Mouse (Mus musculus): ENCODE results near the gene Znfx1. TPM values are rescaled to one million over a fixed set of nuclear protein-coding genes. Genes with fewer than 3 reads are reported as not detected.

Gene Znfx1
- 10 to 100 TPM; 19.7 to 22.4 TPM for total RNA-seq (2021)

GRCm38 (mm10) chr2:167062965-167063880 is at the start of gene Znfx1:
Gene Znfx1, minus strand, starts transcription at chr2:167063015.
- DNase-seq: peak; percentile 99

- no peak for DNase-seq
Measured at GRCm38 (mm10) chr2:167112259-167112658, 49.4 kb upstream of the Znfx1 start.

DNA sequence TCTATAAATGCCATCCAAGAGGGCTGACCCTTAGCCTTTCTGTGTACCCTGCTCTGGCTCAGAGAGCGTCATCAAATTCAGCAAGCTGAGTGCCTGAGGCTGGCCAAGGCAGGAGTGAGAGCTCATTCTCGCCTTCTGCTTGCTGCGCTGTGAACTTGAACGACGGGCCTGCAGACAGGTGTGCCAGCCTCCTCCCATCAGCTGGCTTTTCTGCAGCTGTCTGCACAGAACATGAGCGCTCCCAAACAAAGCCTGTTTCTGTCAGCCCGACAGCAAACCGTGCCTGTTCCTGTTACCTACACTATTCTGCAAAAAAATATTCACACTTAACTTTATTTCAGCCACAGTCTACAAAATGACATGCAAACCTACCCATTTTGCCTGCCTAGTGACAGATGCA is 46.7 kb upstream of the Znfx1 start:
- DNase-seq: no peak

DNA sequence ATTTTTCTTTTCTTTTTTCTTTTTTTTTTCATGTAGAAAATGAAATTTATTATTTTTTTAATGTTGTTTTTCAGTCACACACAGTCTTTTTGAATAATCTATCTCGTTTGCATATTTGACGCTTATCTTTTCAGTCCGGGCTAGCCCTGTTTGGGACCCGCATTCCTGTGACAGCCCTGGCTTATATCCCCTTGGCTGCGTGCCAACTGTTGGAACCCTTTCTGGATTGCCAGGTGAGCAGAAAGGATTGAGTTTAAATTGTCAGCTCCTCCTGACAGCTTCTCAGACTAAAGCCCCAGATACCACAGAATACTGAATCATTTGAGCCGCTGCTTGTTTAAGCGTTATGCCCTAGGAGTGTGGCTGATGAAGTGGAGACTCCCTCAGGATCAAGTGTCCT is 40.7 kb upstream of the Znfx1 start:
- no peak for DNase-seq

GRCm38 (mm10) chr2:167101743-167102441 is 39.1 kb upstream of the Znfx1 start:
- no peak for DNase-seq

DNA sequence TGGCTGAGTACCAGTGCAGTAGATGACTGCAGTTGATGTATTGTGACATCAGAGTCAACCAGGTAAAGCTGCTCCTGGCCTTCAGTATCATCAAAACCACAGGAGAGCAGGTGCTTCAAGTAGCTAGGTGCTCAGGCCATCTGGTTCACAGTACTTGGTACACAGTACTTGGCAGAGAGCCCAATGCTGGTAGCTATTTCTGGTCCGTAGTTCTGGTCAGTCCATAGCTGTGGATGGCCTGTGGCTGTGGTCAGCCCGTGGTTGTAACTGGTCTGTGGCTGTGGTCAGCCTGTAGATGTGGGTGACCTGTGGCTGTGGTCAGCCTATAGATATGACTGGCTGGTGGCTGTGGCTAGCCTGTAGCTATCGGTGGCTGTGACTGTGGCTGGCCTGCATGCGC is 31.9 kb upstream of the Znfx1 start:
- no peak for DNase-seq

DNA sequence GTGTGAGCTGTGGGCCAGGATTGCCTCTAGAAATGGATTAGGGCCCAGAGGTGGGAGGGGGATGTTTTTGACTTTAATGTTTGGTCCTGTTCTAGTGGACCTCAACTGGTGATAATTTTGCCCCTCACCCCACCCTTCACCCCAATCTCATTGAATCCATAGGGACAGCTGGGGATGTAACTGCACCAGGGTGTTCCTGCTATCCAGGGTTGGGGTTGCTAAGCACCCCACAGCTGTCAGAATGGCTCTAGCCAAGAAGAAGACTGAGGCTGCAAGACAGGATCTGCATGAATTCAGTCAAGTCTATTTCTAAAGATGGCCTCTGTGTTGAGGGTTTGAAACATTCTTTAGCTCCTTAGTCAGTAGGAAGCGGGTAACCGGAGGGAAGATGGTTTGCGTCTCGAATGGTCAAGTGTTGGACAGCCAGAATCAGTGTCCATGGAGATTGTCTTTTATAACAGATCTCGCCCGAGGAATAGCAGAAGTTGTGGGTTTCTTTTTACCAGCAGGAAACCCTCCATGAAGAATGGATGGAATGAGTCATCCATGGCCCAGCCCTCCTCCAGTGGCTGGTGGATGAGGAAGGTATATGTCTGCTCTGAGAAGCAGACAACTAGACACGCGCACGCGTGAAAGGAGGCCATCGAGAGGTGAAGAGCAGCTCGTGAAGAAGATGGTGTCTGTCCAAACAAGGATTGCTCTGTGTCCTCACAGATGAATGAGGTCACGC is 30.5 kb upstream of the Znfx1 start:
- DNase-seq: no peak

GRCm38 (mm10) chr2:167090271-167090670 is 27.5 kb upstream of the Znfx1 start:
- no peak for DNase-seq

GRCm38 (mm10) chr2:167086836-167087235 is 24.0 kb upstream of the Znfx1 start:
- no peak for DNase-seq

DNA sequence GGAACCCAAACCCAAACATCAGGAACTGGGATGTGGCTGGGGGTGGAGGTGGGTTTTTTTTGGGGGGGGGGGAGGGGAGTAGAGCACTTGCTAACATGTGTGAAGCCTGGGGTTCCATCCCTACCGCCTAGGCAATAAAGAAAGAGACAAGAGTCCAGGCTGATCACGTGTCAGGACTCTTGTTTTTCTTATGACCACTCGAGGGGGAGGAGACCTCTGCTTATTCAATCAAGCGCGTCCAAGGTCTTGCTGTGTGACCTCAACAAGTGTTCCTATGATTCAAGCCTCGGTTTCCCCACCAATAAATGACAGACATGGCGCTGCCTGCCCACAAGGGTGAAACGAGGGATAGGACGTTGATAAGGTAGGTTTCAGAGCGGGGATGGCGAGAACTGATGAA is 23.3 kb upstream of the Znfx1 start:
- DNase-seq: no peak

DNA sequence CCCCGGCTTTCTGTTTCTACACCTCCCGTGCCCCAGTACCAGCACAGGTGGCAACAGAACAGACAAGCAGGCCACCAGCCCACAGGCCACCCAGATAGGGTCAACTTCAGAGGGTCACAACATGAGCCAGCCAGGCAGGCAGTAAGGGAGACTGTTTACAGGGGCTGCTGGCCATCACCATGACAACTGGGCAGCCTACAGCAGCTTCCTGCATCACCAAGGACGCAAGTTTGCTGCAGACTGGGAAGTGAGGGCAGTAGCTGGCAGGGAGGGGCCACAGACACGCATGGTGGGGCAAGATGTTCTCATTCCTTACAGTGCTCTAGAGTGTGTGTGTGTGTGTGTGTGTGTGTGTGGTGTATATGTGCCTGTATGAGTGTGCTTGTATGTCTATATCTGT is 18.8 kb upstream of the Znfx1 start:
- DNase-seq: no peak

DNA sequence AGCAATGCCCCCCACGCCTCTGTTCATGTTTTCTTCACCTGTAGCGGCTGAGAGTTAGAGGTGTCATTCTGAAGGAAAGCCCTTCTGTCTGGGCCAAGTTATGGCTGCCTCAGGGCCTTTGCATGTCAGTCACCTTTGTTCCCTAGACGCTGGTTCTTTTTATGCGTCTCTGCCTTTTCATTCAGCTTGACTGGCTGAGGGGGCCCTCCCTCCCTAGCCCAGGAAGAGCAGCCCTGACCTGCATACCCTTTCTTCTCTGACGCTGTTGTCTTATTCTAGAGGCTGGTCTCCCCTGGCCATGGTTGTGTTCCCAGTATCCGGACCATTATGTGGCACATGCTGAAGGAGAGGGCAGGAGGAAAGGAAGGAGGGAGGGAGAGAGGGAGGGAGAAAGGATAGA is 18.3 kb upstream of the Znfx1 start:
- no peak for DNase-seq

GRCm38 (mm10) chr2:167080387-167080786 is 17.6 kb upstream of the Znfx1 start:
- no peak for DNase-seq

- peak; percentile 71 for DNase-seq
Measured at GRCm38 (mm10) chr2:167079535-167080257, 16.9 kb upstream of the Znfx1 start.

- no peak for DNase-seq
Measured at GRCm38 (mm10) chr2:167078931-167079495, 16.2 kb upstream of the Znfx1 start.

GRCm38 (mm10) chr2:167078486-167078885 is 15.7 kb upstream of the Znfx1 start:
- DNase-seq: no peak

GRCm38 (mm10) chr2:167077199-167077962 is 14.6 kb upstream of the Znfx1 start:
- no peak for DNase-seq

DNA sequence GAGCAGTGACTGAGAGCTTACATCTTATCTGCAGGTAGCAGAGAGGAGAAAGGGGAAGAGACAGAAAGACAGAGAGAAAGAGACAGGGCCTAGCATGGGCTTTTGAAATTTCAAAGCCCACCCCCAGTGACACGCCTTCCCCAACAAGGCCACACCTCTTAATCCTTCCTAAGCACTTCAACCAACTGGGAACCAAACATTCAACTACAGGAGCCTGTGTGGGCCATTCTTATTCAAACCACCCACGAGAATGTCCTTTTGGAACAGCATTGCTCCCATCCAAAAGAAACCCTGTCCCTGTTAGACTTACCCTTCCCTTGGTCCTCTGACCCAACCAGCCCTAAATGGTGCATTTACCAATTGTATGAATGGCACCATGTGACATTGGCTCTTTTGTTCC is 13.9 kb upstream of the Znfx1 start:
- no peak for DNase-seq

GRCm38 (mm10) chr2:167076352-167076751 is 13.5 kb upstream of the Znfx1 start:
- no peak for DNase-seq

DNA sequence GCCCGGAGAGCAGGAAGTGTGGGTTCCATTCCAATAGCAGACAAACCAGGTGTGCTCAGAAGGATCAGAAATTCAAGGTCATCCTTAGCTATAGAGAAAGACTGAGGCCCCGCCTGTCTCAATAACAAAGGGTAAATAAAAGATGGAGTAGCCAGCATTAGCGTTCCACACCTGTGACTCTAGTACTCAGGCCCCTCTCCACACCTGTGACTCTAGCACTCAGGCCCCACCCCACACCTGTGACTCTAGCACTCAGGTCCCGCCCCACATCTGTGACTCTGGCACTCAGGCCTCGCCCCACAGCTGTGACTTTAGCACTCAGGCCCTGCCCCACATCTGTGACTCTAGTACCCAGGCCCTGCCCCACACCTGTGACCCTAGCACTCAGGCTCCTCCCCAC is 11.8 kb upstream of the Znfx1 start:
- no peak for DNase-seq
